In the genomic region with DNA sequence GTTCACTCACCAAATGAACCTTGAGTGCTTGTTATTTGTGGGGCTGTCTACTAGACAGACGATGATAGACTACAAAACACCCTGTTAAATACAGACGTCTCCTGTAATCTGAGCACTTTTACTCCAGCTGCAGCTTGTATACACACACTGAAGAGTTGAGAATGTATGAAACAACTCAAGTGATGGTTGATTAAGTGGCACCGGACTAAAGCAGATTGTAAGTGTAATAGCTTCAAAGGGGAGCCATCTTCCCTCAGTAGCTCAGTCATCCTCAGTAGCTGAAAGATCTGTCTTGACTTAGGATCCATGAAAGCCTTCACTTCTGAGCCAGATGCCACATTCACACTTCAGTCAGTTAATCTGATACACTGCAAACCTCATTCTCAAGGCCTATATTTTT, we compare ENCODE assay signal across 20 mouse cellular contexts. TPM values are rescaled to one million over a fixed set of nuclear protein-coding genes. Genes with fewer than 3 reads are reported as not detected.
"Had no signal": no experiment of that assay in that cellular context is flagged by ENCODE, and none has a peak within 500 bp of the region (broad histone marks: within the 10 kb centered on the region; RNA-seq: fewer than 3 reads in every experiment).

No protein-coding gene starts in this region.

- H3K4me2 ChIP-seq: limb, embryonic 13.5 days; liver, embryonic 12.5 days; liver, embryonic 15.5 days; midbrain, embryonic 13.5 days; neural tube, embryonic 13.5 days had no signal

- H3K27ac ChIP-seq: limb, embryonic 10.5 days; limb, embryonic 13.5 days; liver, embryonic 12.5 days; liver, embryonic 15.5 days; midbrain, embryonic 10.5 days; midbrain, embryonic 13.5 days; neural tube, embryonic 13.5 days had no signal

- H3K9me3 ChIP-seq: limb, embryonic 10.5 days; limb, embryonic 13.5 days; liver, embryonic 12.5 days; liver, embryonic 15.5 days; midbrain, embryonic 10.5 days; midbrain, embryonic 13.5 days; neural tube, embryonic 13.5 days had no signal

- ATAC-seq: intestine, embryonic 16.5 days; liver, embryonic 12.5 days; midbrain, embryonic 13.5 days; midbrain, embryonic 16.5 days had no signal

- DNase-seq: kidney, adult 18-20 months; kidney, adult 9 months; kidney, postnatal 14 days; kidney, postnatal 4 days; liver; right cerebral cortex, postnatal 4 days; thymus, adult 18-20 months; thymus, postnatal 4 days had no signal

- H3K9ac ChIP-seq: limb, embryonic 13.5 days; liver, embryonic 12.5 days; liver, embryonic 15.5 days; midbrain, embryonic 13.5 days; neural tube, embryonic 13.5 days had no signal

- H3K27me3 ChIP-seq: limb, embryonic 13.5 days; liver, embryonic 12.5 days; liver, embryonic 15.5 days; megakaryocyte, embryonic 14.5 days; midbrain, embryonic 13.5 days; neural tube, embryonic 13.5 days had no signal

- H3K36me3 ChIP-seq: liver, embryonic 15.5 days had no signal

- H3K4me3 ChIP-seq: limb, embryonic 10.5 days; limb, embryonic 13.5 days; liver, embryonic 12.5 days; liver, embryonic 15.5 days; megakaryocyte, embryonic 14.5 days; midbrain, embryonic 10.5 days; midbrain, embryonic 13.5 days; myocyte; neural tube, embryonic 13.5 days had no signal

RNA-seq across cellular contexts. Expression of a gene that starts 32.1 kb away (rescaled TPM):
- total RNA-seq: monocyte, adult 5-6 weeks had no signal

RNA-seq across cellular contexts. Expression of a gene that starts 43.3 kb away (rescaled TPM):
- total RNA-seq: monocyte, adult 5-6 weeks had no signal
- polyA plus RNA-seq: myocyte had no signal
